ENCODE assay signal across 8 mouse cellular contexts in genomic region chr6:148896507-148896851, GRCm38 (mm10). TPM values are rescaled to one million over a fixed set of nuclear protein-coding genes. Genes with fewer than 3 reads are reported as not detected.
A peak's percentile ranks its signal among the peaks of the same experiment; 100 is the strongest.
DNase-seq lines count a peak whose midpoint lies in the region; ATAC-seq and TF ChIP-seq lines count a peak whose summit lies in the region.

No protein-coding gene starts in this region.

- 0 out of 2 replicates have a peak, but pooled peaks have one; percentile 18 for ATAC-seq in embryonic facial prominence, embryonic 13.5 days (ENCODE audit: insufficient number of reproducible peaks, insufficient read depth, low FRiP score, low TSS enrichment, low read depth)
- ATAC-seq in intestine, embryonic 15.5 days: peak; percentile 61
- peak; percentile 57 for ATAC-seq in neural tube, embryonic 13.5 days (ENCODE audit: low read depth)

- H3K9ac ChIP-seq in embryonic facial prominence, embryonic 13.5 days: peak overlapping the region; percentile 85
- peak overlapping the region; percentile 74 for H3K9ac ChIP-seq in intestine, embryonic 15.5 days
- peak overlapping the region; percentile 78 for H3K9ac ChIP-seq in neural tube, embryonic 13.5 days

- peak overlapping the region; percentile 86 for H3K4me2 ChIP-seq in embryonic facial prominence, embryonic 13.5 days
- H3K4me2 ChIP-seq in intestine, embryonic 15.5 days (replicated peaks): peak overlapping the region; percentile 84
- H3K4me2 ChIP-seq in neural tube, embryonic 13.5 days: peak overlapping the region; percentile 87

- no peaks in the 10 kb centered on the region; the same call in 1 of the 2 replicates for H3K4me1 ChIP-seq in lung, adult 2 months (ENCODE audit: control insufficient read depth, insufficient read depth, low read length)
- H3K4me1 ChIP-seq in embryonic facial prominence, embryonic 13.5 days: peaks cover 6% of the 10 kb centered on the region
- H3K4me1 ChIP-seq in intestine, embryonic 15.5 days (replicated peaks): no peaks in the 10 kb centered on the region
- H3K4me1 ChIP-seq in neural tube, embryonic 13.5 days (replicated peaks): peaks cover 10% of the 10 kb centered on the region

- H3K36me3 ChIP-seq in embryonic facial prominence, embryonic 13.5 days: no peaks in the 10 kb centered on the region
- H3K36me3 ChIP-seq in intestine, embryonic 15.5 days: no peaks in the 10 kb centered on the region
- no peaks in the 10 kb centered on the region for H3K36me3 ChIP-seq in neural tube, embryonic 13.5 days

- WGBS in lung, adult 2 months: 46% methylated on average over 6 of the region's 6 CpGs
- 55% methylated on average over 6 of the region's 6 CpGs for WGBS in embryonic facial prominence, embryonic 13.5 days
- 49% methylated on average over 6 of the region's 6 CpGs for WGBS in intestine, embryonic 15.5 days
- WGBS in neural tube, embryonic 13.5 days: 56% methylated on average over 6 of the region's 6 CpGs

- no peaks in the 10 kb centered on the region for H3K27me3 ChIP-seq in embryonic facial prominence, embryonic 13.5 days
- H3K27me3 ChIP-seq in intestine, embryonic 15.5 days (replicated peaks): no peaks in the 10 kb centered on the region
- H3K27me3 ChIP-seq in neural tube, embryonic 13.5 days: no peaks in the 10 kb centered on the region

- no peak for DNase-seq in lung, adult 2 months
- no peak for DNase-seq in lung, postnatal 14 days
- no peak for DNase-seq in retina, embryonic 14.5 days (ENCODE audit: low spot score)
- no peak for DNase-seq in left cerebral cortex, postnatal 4 days
- DNase-seq in embryo, embryonic 10.5 days (ENCODE audit: low spot score): no peak

- peak overlapping the region; percentile 90 for H3K27ac ChIP-seq in embryonic facial prominence, embryonic 13.5 days
- H3K27ac ChIP-seq in intestine, embryonic 15.5 days: peak overlapping the region; percentile 91
- H3K27ac ChIP-seq in neural tube, embryonic 13.5 days (replicated peaks): peak overlapping the region; percentile 94

- no peak for TF ChIP-seq CTCF in lung, adult 2 months (IDR thresholded peaks at IDR 0.05; ENCODE audit: insufficient read depth, low read length)

- intact Hi-C loops in left cerebral cortex, postnatal 4 days (cut with DNase I): loop anchor here (5.0 kb wide), 1 partner anchor 64 kb away; the partner anchor contains the start of gene Ipo8

- H3K4me3 ChIP-seq in lung, adult 2 months (replicated peaks; ENCODE audit: extremely low read depth, low read depth, low read length): peak overlapping the region; percentile 85
- H3K4me3 ChIP-seq in embryonic facial prominence, embryonic 13.5 days: peak overlapping the region; percentile 72
- H3K4me3 ChIP-seq in intestine, embryonic 15.5 days (replicated peaks): peak overlapping the region; percentile 85
- peak overlapping the region; percentile 70 for H3K4me3 ChIP-seq in neural tube, embryonic 13.5 days

- H3K9me3 ChIP-seq in embryonic facial prominence, embryonic 13.5 days: no peaks in the 10 kb centered on the region
- no peaks in the 10 kb centered on the region for H3K9me3 ChIP-seq in intestine, embryonic 15.5 days
- no peaks in the 10 kb centered on the region for H3K9me3 ChIP-seq in neural tube, embryonic 13.5 days

- TF ChIP-seq POLR2A in lung, adult 2 months (IDR thresholded peaks at IDR 0.05; ENCODE audit: borderline replicate concordance, extremely low read depth, low read depth, low read length): no peak

RNA-seq across cellular contexts. Expression of gene Caprin2, which starts 0.4 kb away (rescaled TPM):
- polyA plus RNA-seq in lung, adult 2 months (2012; rRNA removed): 3.5 and 3.6 TPM in 2 replicates
- 15.9 and 16.6 TPM in 2 replicates for polyA plus RNA-seq in embryonic facial prominence, embryonic 13.5 days (2015; fragmentation: Nextera tagmentation; extraction: Ambion mirVana)
- 13.9 and 14.4 TPM in 2 replicates for polyA plus RNA-seq in intestine, embryonic 15.5 days (2015; fragmentation: Nextera tagmentation; extraction: Ambion mirVana)
- 14.2 and 14.7 TPM in 2 replicates for polyA plus RNA-seq in neural tube, embryonic 13.5 days (2015; fragmentation: Nextera tagmentation; extraction: Ambion mirVana)
- 10 to 100 TPM in 1 of 2 experiments, 1 to 10 TPM in 1; 9.5 to 11.5 TPM for total RNA-seq in left cerebral cortex, postnatal 4 days (2021)

RNA-seq across cellular contexts. Expression of gene Sinhcaf, which starts 49.8 kb away (rescaled TPM):
- polyA plus RNA-seq in lung, adult 2 months (2012; rRNA removed): 3.5 and 5.5 TPM in 2 replicates
- 119 and 121 TPM in 2 replicates for polyA plus RNA-seq in embryonic facial prominence, embryonic 13.5 days (2015; fragmentation: Nextera tagmentation; extraction: Ambion mirVana)
- polyA plus RNA-seq in intestine, embryonic 15.5 days (2015; fragmentation: Nextera tagmentation; extraction: Ambion mirVana): 96.9 and 106 TPM in 2 replicates
- polyA plus RNA-seq in neural tube, embryonic 13.5 days (2015; fragmentation: Nextera tagmentation; extraction: Ambion mirVana): 86.2 and 102 TPM in 2 replicates
- total RNA-seq in left cerebral cortex, postnatal 4 days (2021): 1 to 10 TPM; 8.2 to 9.6 TPM

Comparison
In these comparisons a context has a peak if more than half of its experiments do, and no peak if none do; other contexts are left out.
1. RNA of gene Sinhcaf, which starts 49.8 kb away (polyA plus RNA-seq): 119 to 121 TPM in embryonic facial prominence, embryonic 13.5 days, 96.9 to 106 TPM in intestine, embryonic 15.5 days and 86.2 to 102 TPM in neural tube, embryonic 13.5 days; 3.5 to 5.5 TPM in lung, adult 2 months; every median in the first group is over 10 times any median in the second.
2. Peak in every context shown above with its lines, with median percentiles within 50 percentile points of each other: H3K4me3 ChIP-seq, ATAC-seq, H3K27ac ChIP-seq, H3K4me2 ChIP-seq and H3K9ac ChIP-seq.